Mouse (Mus musculus) adrenal gland, adult 2 months (tissue): Measurements from ENCODE around the gene Spata21. TPM values are rescaled to one million over a fixed set of nuclear protein-coding genes. Genes with fewer than 3 reads are reported as not detected.
A peak's percentile ranks its signal among the peaks of the same experiment; 100 is the strongest.

Experiments used
- DNase-seq: peaks from one replicate; pipeline ENCODE4 v3.0.0; 2021
- polyA plus RNA-seq: library from polyadenylated mRNA; depleted of rRNA; stranded (reverse); fragments of >200 nt; gene quantifications from 2 replicates; pipeline ENCODE4 v1.2.3, GENCODE M21; 2012
- total RNA-seq, 2 experiments: library from RNA; stranded (reverse); gene quantifications; 2 replicates each; pipeline ENCODE4 v1.2.3; 2021

Gene Spata21
- total and polyA plus RNA-seq, 3 experiments = not detected

DNA sequence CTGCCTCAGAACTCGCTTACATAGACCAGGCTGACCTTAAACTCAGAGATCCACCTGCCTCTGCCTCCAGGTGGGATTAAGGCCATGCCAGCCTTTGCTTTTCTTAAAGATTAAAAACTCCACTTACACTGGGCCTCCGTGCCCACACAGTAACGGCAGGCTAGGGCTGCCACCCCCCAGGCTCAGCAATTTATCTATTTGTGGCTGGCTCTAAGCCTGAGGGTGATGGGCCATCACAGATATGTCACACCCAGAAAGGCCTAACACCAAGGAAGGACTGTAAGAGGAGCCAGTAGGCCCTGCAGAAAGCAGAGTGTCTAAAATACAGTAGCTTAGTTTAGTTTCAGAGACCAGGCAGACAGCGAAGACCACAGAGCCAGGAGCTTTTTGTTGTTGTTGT, 14.0 kb upstream of the Spata21 start:
- DNase-seq = no peak

DNA sequence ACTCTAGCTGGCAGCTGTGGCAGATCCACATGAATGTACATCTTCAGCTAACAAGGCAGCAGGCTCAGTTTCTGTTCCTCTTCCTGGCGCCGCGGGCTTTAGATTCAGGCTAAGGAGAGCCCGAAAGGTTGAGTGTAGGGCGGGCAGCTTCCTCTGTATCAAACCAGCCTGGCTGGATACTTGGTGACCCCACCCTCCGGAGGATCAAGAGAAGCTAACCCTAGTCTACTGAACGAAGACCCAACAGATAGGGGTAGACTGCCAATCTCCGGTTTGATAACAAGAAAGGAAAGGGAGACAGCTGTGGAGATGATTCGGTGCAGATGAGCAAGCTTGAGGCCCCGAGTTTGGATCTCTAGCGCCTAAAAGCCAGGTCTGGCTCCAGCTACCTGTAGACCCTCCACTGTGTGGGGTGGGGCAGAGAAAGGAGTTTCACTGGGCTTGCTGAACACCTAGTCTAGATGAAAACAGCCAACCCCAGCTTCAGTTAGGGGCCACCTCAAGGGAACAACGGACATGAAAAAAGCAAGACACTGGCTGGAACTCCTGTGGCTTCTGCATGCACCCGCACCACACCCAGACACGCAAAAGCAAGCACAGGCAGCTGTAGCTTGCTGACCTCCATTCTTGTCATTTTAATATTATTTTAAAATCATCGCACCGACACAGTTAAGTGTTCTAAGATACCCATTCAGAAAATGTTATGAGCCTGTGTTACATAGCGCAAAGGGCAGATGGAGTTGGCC, 11.2 kb upstream of the Spata21 start:
- no peak for DNase-seq

DNA sequence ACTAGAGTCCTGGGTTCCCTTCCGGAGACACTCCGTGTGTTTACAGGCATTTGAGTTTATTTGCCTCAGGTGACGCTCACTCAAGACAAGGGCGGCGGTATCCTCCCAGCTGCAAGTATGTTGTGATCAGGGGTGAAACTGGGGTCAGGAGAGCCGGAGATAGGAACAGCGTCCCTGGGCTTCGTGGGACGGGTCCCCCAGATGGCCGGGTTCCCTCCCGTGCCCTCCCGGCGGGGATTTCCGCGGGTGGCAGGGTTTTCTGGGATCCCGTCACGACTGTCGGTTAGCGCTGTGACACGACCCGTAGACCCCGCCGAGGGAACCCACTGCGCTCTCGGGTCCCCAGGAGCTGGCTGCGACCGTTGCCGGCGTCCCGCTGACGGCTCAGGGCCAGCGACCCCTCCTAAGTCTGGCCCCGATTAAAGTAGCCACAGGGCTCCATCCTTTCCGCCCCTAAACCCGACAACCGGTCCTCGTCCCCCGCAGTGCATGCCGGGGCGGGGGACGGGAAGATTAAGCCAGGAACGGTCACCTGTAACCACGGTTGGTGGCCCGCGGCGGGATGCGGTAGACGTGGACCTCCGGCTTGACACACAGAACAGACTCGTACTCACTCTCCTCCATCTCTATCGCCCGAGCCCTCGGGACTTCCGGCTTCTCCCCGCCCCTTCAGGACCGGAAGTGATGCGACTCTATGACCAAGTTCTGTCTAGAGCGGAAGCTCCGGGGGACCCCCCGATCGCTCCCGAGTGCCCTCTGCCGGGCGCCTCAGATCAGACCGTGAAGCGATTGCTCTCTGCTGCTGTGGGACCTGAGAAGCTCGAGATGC, 10.2 kb upstream of the Spata21 start, which contains the start of gene Necap2:
Gene Necap2, minus strand, starts transcription at position 677 of the 829 bp plus-strand sequence.
- peak; percentile 95 for DNase-seq

DNA sequence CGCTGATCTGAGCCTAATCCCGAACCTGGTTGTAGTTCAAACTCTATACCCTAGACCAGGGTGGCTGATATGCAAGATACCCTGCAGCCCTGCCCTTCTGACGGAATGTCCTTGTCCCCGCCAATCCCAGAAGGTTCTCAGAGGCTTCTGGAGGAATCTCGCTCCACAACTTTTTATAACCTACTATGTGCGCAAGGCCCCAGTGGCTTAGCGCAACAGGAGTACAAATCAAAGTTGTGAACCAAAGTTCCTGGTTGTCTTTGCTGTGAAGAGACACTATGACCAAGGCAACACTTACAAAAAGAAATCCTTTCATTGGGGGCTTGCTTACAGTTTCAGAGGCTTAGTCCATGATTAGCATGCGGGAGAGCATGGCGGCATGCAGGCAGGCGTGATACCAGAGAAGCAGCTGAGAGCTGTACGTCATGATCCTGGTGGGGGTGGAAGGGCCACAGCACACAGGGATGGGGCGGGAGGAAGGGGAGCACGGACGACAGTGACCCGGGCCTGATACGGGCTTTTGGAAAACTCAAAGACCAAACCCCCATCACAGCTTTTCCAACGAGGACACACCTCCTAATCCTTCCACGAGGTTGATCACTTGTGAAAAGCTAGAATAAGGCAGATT, 9.5 kb upstream of the Spata21 start:
- DNase-seq = no peak

- no peak for DNase-seq
Measured at GRCm38 (mm10) chr4:141086862-141087261, 1.3 kb upstream of the Spata21 start.

GRCm38 (mm10) chr4:141088714-141089113, 581 bp downstream of the Spata21 start:
- no peak for DNase-seq

DNA sequence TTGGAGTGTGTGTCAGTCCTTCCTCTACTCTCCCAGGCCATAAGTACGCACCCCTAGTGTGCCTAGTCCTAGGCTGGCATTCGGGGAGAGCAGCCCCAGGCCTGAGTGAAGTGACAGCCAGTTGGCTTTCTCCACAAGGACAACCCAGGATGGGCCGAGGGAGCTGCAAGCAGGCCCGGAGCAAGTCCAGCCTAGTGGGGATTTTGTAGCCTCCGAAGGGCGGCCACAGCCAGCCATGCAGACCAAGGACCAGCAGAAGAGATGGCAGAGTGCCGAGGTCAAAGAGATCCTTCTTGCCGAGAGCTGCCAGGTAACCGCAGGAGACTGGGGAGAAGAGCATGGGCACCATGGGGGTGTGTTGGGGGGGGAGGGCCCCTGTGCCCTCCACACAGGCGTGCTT, 6.9 kb downstream of the Spata21 start:
- peak; percentile 56 for DNase-seq

- no peak for DNase-seq
Measured at GRCm38 (mm10) chr4:141096710-141097109, 8.6 kb downstream of the Spata21 start.

DNA sequence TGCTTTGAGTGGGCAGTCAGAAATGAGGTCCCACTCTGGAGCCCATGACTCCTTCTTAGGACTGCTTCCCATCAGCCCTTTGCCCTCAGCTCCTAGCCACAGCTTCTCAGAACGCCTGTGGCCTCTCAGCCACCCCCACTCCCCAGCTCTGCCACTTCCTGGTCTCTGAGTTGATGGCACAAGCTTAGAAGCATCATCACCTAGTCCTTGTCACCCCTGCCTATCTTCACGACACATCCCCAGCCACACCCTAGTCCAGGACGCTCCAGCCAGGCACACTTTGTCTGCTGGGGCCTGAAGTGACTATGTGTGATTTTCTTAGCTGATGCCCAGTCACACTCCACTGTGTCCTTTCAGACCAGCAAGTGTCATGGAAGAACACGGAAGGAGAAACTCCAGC, 10.8 kb downstream of the Spata21 start:
- DNase-seq = no peak

- no peak for DNase-seq
Measured at GRCm38 (mm10) chr4:141099956-141100355, 11.8 kb downstream of the Spata21 start.

- DNase-seq = no peak
Measured at GRCm38 (mm10) chr4:141101291-141101690, 13.2 kb downstream of the Spata21 start.

DNA sequence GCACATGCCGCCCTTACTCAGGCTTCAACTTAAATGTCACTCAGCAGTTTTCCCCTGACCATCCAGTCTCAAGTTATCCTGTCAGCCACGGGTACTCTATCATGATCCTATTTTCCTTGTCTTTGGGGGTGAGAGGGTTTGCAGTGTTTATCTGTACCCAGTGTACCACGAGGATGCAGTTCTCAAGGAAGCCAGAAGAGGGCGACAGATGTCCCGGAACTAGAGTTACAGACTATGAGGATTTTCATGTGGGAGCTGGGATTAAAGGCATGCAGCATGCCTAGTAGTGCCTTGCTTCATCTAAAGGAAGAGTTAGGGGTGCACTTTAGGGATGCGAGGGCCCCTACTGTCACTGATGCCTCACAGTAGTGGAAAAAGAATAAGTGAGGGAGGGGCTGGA, 13.7 kb downstream of the Spata21 start:
- DNase-seq = no peak

GRCm38 (mm10) chr4:141106526-141107183, 18.5 kb downstream of the Spata21 start:
- DNase-seq = no peak

DNA sequence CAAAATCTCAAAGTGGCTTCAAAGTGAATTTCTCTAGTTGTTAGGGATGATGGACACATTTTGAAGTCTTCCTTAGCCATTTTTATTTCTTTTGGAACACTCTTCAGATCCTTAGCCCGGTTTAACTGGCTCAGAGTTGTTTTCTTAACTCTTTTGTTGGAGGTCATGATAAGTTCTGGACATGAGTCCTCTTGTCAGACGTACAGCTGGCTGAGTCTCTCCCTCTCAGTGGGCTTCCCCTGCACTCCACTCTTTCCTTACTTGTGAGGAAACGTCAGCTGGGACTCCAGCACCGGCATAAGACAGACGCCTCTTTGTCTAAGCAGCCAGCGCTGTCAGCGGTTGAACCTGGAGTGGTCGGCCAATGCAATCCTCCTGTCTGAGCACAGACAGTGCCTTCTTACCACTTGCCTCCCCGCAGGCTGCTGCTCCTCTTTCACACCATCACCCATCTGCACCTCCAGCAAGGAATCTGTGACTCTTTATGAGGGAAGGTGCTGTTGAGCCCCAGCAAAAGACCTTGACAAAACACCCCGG, 20.1 kb downstream of the Spata21 start:
- DNase-seq = no peak

DNA sequence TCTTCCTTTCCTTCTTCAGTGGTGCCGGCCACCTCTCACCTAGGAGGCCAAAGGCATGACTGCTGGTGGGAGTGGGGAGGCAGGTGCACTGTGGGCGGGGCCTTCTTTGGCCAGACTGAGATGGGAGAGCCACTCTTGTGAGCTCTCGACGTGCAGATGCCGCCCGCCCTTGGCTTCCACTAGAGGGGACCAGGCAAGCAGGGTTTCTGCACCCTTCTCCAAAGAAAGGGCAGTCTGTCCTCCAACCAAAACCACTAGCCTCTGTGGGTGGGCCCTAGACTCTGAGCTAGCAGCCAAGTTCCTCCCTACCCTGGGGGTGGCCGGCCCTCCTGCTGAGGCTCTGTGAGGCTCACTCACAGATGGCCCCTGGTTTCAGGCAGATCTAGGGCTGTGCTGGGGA, 25.7 kb downstream of the Spata21 start:
- no peak for DNase-seq

- no peak for DNase-seq
Measured at GRCm38 (mm10) chr4:141114521-141114981, 26.4 kb downstream of the Spata21 start.

DNA sequence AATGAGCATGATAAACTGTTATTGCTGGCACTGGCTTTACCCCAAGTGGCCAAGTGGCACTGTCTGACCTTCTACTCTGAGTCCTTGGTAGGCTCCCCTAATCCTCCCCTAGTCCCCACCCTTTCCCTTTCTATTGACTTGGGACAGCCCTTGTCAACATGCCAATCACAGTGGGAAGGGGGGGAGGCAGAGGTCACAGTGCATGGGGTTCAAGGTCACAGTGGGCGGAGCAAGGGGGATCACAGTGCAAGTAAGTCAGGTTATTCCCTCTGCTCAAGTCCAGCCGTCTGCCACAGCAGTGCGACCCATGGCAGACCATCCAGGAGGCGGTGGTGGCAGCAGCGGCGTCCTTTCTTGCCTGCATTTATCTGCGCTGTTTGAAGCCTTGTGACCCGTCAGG, 27.3 kb downstream of the Spata21 start:
- DNase-seq = peak; percentile 41

GRCm38 (mm10) chr4:141118691-141119090, 30.6 kb downstream of the Spata21 start:
- no peak for DNase-seq

- no peak for DNase-seq
Measured at GRCm38 (mm10) chr4:141120700-141121099, 32.6 kb downstream of the Spata21 start.

DNA sequence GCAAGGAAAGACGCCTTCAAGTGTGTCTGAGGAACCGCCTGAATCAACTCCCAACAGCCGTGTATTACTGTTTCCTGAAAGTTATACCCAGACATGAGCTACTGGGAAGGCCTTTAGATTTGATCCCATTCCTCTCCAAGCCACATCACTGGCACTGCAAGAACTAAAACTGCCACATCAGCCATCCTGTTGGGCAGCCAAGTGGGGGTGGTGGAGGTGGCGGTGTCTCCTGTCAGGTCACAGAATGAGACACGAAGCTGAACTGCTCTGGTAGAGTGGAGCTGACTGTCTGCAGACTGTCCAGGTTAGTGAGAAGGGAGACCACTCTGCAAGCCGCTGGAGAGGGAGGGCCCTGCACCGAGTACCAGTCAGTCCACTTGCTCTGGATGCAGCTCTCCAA, 34.5 kb downstream of the Spata21 start:
- no peak for DNase-seq

DNA sequence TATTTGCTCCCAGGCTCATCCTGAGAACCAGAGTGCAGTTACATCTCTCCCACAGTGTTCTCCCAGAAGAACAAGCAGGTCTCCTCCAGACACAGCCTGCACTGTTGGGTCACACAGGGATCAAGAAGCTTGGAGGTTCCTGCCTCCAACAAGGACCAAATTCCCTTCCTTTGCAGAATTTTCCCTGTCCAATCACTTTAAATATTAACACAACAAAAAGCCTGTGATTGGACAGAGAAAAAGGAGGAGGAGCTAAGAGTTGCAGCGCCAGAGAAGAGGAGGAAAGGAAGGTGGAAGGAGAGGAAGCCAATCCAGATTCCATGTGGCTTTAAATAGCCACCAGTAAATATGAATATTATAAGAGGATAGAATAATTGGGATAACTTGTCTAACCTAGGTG, 34.9 kb downstream of the Spata21 start:
- DNase-seq = no peak

GRCm38 (mm10) chr4:141129190-141129710, 41.1 kb downstream of the Spata21 start:
- no peak for DNase-seq
